Mouse (Mus musculus): ENCODE measurements around the gene Nr1h2. TPM values are rescaled to one million over a fixed set of nuclear protein-coding genes. Genes with fewer than 3 reads are reported as not detected.

Gene Nr1h2
- polyA plus RNA-seq, 1 experiment = 136 TPM

- TF ChIP-seq POLR2A (IDR thresholded peaks at IDR 0.05; ENCODE audit: low read depth, low read length) = no peak
- no peak for TF ChIP-seq CTCF (conservative IDR thresholded peaks at IDR 0.05; ENCODE audit: insufficient read depth, insufficient read length, low read depth, low read length)
- H3K4me1 ChIP-seq (ENCODE audit: control insufficient read depth, insufficient read depth, low read length) = peaks cover 7% of the 10 kb centered on the region; the same call in 1 of the 2 replicates
- DNase-seq = no peak
- H3K36me3 ChIP-seq (ENCODE audit: control insufficient read depth, insufficient read depth, low read length) = no peaks in the 10 kb centered on the region
- 87% methylated on average over 6 of the region's 6 CpGs for WGBS
- no peak overlapping the region for H3K27ac ChIP-seq (ENCODE audit: insufficient read depth, low read depth, low read length)
- no peak overlapping the region for H3K4me3 ChIP-seq (ENCODE audit: insufficient read depth, low read depth, low read length)
- H3K27me3 ChIP-seq (replicated peaks; ENCODE audit: control insufficient read depth, insufficient read depth, low read length) = no peaks in the 10 kb centered on the region
Measured at GRCm38 (mm10) chr7:44585606-44586005, 31.9 kb upstream of the Nr1h2 start.

DNA sequence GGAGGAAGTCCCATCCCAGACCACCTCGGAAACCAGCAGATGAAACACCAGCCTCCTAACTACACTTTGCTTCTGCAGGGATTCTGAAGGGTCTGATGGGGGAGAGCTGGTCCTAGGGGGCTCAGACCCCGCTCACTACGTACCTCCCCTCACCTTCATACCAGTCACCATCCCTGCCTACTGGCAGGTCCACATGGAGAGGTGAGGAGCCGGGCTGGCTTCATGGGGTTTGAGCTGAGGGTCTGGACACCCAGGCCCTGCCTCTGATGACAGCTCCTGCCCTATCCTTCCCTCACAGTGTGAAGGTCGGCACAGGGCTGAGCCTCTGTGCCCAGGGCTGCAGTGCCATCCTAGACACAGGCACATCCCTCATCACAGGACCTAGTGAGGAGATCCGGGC lies 31.2 kb upstream of the Nr1h2 start:
- Histone ChIP-seq H3K36me3 (ENCODE audit: control insufficient read depth, insufficient read depth, low read length) (no peaks in the 10 kb centered on the region), H3K4me1 (ENCODE audit: control insufficient read depth, insufficient read depth, low read length) (peaks cover 6% of the 10 kb centered on the region; the same call in 1 of the 2 replicates), H3K4me3 (ENCODE audit: insufficient read depth, low read depth, low read length) (no peak overlapping the region), H3K27me3 (replicated peaks; ENCODE audit: control insufficient read depth, insufficient read depth, low read length) (no peaks in the 10 kb centered on the region), H3K27ac (ENCODE audit: insufficient read depth, low read depth, low read length) (no peak overlapping the region)
- WGBS = 85% methylated on average over 6 of the region's 6 CpGs
- TF ChIP-seq POLR2A (IDR thresholded peaks at IDR 0.05; ENCODE audit: low read depth, low read length) (no peak), CTCF (conservative IDR thresholded peaks at IDR 0.05; ENCODE audit: insufficient read depth, insufficient read length, low read depth, low read length) (no peak)
- no peak for DNase-seq

- Histone ChIP-seq H3K4me1 (ENCODE audit: control insufficient read depth, insufficient read depth, low read length) (no peaks in the 10 kb centered on the region; the same call in 1 of the 2 replicates), H3K36me3 (ENCODE audit: control insufficient read depth, insufficient read depth, low read length) (no peaks in the 10 kb centered on the region), H3K4me3 (ENCODE audit: insufficient read depth, low read depth, low read length) (no peak overlapping the region), H3K27me3 (replicated peaks; ENCODE audit: control insufficient read depth, insufficient read depth, low read length) (no peaks in the 10 kb centered on the region), H3K27ac (ENCODE audit: insufficient read depth, low read depth, low read length) (no peak overlapping the region)
- no peak for TF ChIP-seq POLR2A (IDR thresholded peaks at IDR 0.05; ENCODE audit: low read depth, low read length)
- no peak for TF ChIP-seq CTCF (conservative IDR thresholded peaks at IDR 0.05; ENCODE audit: insufficient read depth, insufficient read length, low read depth, low read length)
- WGBS = 51% methylated on average over 4 of the region's 4 CpGs
- DNase-seq = no peak
Measured at GRCm38 (mm10) chr7:44584265-44584804, 30.6 kb upstream of the Nr1h2 start.

- Histone ChIP-seq H3K4me1 (ENCODE audit: control insufficient read depth, insufficient read depth, low read length) (no peaks in the 10 kb centered on the region), H3K27ac (ENCODE audit: insufficient read depth, low read depth, low read length) (no peak overlapping the region), H3K27me3 (replicated peaks; ENCODE audit: control insufficient read depth, insufficient read depth, low read length) (no peaks in the 10 kb centered on the region), H3K4me3 (ENCODE audit: insufficient read depth, low read depth, low read length) (no peak overlapping the region), H3K36me3 (ENCODE audit: control insufficient read depth, insufficient read depth, low read length) (no peaks in the 10 kb centered on the region)
- no peak for DNase-seq
- TF ChIP-seq POLR2A (IDR thresholded peaks at IDR 0.05; ENCODE audit: low read depth, low read length) (no peak), CTCF (conservative IDR thresholded peaks at IDR 0.05; ENCODE audit: insufficient read depth, insufficient read length, low read depth, low read length) (no peak)
- WGBS = 77% methylated on average over 1 of the region's 1 CpGs
Measured at GRCm38 (mm10) chr7:44583146-44583545, 29.4 kb upstream of the Nr1h2 start.

DNA sequence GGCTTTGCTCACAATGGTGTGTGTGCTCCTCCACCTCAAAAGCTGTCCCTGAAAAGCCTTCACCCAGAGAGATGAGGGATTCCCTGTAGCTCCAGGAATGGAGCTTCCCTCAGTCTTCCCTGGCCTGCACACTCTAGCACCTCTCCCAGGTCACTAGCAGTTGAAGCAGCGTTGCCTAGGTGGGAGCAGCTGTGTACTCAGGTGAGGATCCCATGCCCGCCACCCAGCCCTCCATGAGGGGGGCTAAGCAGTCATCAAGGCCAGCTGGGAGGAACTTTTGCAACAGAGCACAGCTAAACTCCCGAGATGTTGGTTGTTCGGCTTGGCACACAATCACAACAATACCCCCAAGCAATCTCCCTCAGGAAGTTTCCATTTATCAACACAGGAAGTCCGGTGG lies 29.0 kb upstream of the Nr1h2 start:
- H3K36me3 ChIP-seq (ENCODE audit: control insufficient read depth, insufficient read depth, low read length) = no peaks in the 10 kb centered on the region
- H3K27ac ChIP-seq (ENCODE audit: insufficient read depth, low read depth, low read length) = no peak overlapping the region
- H3K27me3 ChIP-seq (replicated peaks; ENCODE audit: control insufficient read depth, insufficient read depth, low read length) = no peaks in the 10 kb centered on the region
- H3K4me1 ChIP-seq (ENCODE audit: control insufficient read depth, insufficient read depth, low read length) = no peaks in the 10 kb centered on the region
- H3K4me3 ChIP-seq (ENCODE audit: insufficient read depth, low read depth, low read length) = no peak overlapping the region
- no peak for TF ChIP-seq POLR2A (IDR thresholded peaks at IDR 0.05; ENCODE audit: low read depth, low read length)
- TF ChIP-seq CTCF (conservative IDR thresholded peaks at IDR 0.05; ENCODE audit: insufficient read depth, insufficient read length, low read depth, low read length) = no peak
- no peak for DNase-seq
- WGBS = 69% methylated on average over 5 of the region's 5 CpGs

GRCm38 (mm10) chr7:44581637-44582036 lies 27.9 kb upstream of the Nr1h2 start:
- TF ChIP-seq POLR2A (IDR thresholded peaks at IDR 0.05; ENCODE audit: low read depth, low read length) = no peak
- no peak for TF ChIP-seq CTCF (conservative IDR thresholded peaks at IDR 0.05; ENCODE audit: insufficient read depth, insufficient read length, low read depth, low read length)
- H3K4me3 ChIP-seq (ENCODE audit: insufficient read depth, low read depth, low read length) = no peak overlapping the region
- WGBS = 77% methylated on average over 6 of the region's 6 CpGs
- DNase-seq = no peak
- H3K36me3 ChIP-seq (ENCODE audit: control insufficient read depth, insufficient read depth, low read length) = no peaks in the 10 kb centered on the region
- no peak overlapping the region for H3K27ac ChIP-seq (ENCODE audit: insufficient read depth, low read depth, low read length)
- H3K4me1 ChIP-seq (ENCODE audit: control insufficient read depth, insufficient read depth, low read length) = peaks cover 5% of the 10 kb centered on the region
- H3K27me3 ChIP-seq (replicated peaks; ENCODE audit: control insufficient read depth, insufficient read depth, low read length) = no peaks in the 10 kb centered on the region

DNA sequence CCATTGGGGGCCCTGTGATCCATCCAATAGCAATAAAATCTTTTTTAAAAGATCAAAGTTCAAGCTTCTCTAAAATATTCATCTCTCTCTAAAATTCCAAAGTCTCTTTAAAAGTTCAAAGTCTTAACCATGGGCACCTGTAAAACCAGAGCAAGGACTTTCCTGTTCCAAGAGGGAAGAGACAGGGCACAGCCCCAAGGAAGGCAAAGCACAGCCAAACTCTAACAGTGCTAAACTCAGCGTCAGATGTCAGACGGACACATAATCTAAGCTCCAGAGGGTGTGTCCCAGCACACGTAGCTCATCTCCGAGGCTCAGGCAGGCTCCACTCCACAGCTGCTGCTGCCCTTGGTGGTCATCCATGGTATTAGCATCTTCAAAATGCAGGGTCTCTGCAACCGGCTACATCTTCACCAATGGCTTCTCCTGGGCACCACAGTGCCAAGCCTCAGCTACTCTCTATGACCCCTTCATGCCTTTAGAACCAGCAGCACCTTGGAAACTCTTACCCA lies 22.6 kb upstream of the Nr1h2 start:
- WGBS = 39% methylated on average over 5 of the region's 5 CpGs
- TF ChIP-seq POLR2A (IDR thresholded peaks at IDR 0.05; ENCODE audit: low read depth, low read length) = no peak
- TF ChIP-seq CTCF (conservative IDR thresholded peaks at IDR 0.05; ENCODE audit: insufficient read depth, insufficient read length, low read depth, low read length) = no peak

More for the DNA sequence above, 22.6 kb upstream of the Nr1h2 start:
- H3K27ac ChIP-seq (ENCODE audit: insufficient read depth, low read depth, low read length) = peak overlapping the region; percentile 14; the same call in 1 of the 2 replicates
- no peak overlapping the region for H3K4me3 ChIP-seq (ENCODE audit: insufficient read depth, low read depth, low read length)
- H3K4me1 ChIP-seq (ENCODE audit: control insufficient read depth, insufficient read depth, low read length) = peaks cover 5% of the 10 kb centered on the region
- H3K27me3 ChIP-seq (replicated peaks; ENCODE audit: control insufficient read depth, insufficient read depth, low read length) = no peaks in the 10 kb centered on the region
- DNase-seq = peak; percentile 66
- no peaks in the 10 kb centered on the region for H3K36me3 ChIP-seq (ENCODE audit: control insufficient read depth, insufficient read depth, low read length)

Measured in kidney, adult 2 months (tissue).